Mouse (Mus musculus) embryo, embryonic 11 days (tissue): ENCODE results near the gene Rbm33.
A peak's percentile ranks its signal among the peaks of the same experiment; 100 is the strongest.

Source experiments
- DNase-seq: peaks from one replicate; pipeline ENCODE4 v3.0.0-alpha.2; 2015

The Rbm33 gene

DNA sequence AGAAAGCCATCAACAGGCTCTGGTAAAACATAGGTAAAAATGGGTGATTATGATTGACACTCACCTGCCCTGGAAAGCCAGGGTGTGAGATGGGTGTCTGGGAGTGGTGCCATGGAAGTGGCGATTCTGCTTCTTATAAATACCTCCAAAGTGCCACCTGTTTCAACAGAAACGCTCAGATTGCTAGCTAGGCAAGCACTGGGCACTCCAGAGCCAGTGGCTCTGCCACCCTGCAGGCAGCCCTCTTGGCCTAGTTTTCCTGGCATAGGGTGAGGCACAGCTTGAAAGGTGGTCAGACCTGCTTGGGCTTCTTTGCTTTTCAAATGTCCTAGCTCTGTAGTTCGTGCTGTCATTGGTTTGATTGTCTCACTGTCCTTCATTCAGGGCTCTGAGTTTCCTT is 97.2 kb downstream of the Rbm33 start:
- DNase-seq: no peak

DNA sequence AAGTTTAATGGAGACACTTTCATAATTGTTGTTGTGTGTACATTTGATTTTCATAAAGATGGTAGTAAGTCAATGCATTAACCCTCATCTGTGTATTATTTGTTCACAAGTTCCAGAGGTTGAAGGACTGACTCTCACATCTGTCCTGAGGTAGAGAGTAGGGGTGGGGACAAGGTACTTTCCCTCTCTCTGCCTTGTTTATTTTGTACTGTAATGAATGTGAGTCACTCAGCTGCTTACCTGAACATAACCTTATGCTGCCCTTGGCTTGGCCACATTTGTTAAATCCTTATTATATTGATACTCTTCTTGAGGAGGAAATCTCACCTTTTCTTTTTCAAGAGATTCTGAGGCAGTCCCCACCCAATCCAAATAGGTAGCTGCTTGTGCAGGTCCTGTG is 99.1 kb downstream of the Rbm33 start:
- DNase-seq: no peak

DNA sequence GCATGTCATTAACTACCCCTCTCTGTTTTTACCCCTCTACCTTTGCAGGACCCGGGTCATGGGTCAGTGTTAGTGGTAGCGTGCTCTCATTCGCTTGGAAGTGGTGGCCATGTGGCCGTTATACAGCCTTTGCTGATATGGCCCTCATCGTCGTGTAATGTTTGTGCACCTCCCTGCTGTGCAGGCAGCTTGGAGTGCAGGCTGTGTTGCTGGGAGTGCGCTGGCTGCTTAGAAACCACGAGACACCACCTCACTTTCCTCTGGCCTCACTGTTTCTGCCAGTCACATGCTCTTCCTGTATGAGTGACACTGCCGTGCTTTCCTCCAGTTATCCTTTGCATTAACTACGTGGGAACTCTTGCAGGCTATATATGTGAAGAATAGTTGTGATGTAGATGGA is 101.8 kb downstream of the Rbm33 start:
- no peak for DNase-seq

DNA sequence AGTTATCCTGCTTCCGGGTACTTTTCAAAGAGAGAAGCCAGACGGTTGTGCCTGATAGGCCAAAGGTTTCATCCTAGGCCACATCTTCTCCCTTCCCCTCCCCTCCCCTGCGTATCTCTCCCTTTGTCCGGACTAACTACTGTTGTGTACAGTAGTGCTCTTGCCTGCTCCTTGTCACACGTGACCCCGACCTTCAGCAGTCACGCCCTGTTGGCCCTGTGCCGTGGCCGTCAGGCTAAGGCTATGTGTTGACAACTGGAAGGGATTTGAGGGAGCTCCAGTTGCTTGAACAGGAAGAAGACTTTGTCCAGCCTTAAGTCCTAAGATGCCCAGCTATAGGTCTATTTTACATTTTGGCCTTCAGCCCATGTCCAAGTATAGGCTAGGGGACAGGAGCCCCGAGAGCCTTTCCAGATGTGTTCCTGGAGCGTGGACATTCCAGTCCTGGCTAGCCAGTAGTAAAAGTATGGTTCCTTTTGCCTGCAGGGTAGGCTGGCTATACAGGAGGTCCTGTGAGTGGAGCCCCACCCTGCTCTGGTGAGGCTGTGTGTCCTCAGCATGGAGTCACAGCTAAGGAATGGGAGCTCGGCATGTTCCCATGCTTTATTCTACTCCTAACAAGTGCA is 102.8 kb downstream of the Rbm33 start:
- no peak for DNase-seq

DNA sequence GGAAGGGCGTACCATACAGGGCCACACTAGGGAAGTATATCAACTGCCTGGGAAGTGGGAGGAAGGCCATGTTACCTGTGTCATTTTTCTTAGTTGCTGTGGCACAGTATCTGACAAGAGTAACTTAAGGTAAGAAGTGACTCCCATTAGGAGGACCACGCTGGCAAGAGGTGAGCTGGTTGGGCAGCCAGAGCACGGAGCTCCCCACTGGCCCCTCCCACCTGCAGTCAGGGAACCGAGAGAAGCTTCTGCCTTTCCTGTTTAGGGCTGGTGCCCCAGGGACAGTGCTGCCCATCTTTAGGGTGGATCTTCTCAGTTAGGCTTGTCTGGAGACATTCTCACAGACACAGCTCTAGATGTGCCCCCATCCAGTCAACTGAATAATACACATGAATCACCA is 106.9 kb downstream of the Rbm33 start:
- no peak for DNase-seq

DNA sequence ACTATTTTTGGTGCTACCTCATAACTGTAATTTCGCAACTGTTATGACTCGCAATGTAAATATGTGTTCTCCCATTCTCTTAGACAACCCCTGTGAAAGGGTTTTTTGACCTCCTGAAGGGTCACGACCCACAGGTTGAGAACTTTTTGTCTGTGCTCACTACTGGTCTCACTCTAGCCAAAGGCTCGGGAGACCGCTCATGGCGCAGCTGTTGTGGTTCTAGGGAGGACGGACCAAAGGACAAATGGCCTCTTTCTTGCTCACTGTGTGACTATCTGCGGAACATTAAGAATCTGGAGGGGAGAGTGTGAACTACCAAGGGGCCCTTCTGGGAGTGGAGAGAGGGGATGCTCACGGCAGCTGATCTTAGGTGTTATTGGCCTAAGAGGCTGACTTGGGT is 109.0 kb downstream of the Rbm33 start:
- no peak for DNase-seq

DNA sequence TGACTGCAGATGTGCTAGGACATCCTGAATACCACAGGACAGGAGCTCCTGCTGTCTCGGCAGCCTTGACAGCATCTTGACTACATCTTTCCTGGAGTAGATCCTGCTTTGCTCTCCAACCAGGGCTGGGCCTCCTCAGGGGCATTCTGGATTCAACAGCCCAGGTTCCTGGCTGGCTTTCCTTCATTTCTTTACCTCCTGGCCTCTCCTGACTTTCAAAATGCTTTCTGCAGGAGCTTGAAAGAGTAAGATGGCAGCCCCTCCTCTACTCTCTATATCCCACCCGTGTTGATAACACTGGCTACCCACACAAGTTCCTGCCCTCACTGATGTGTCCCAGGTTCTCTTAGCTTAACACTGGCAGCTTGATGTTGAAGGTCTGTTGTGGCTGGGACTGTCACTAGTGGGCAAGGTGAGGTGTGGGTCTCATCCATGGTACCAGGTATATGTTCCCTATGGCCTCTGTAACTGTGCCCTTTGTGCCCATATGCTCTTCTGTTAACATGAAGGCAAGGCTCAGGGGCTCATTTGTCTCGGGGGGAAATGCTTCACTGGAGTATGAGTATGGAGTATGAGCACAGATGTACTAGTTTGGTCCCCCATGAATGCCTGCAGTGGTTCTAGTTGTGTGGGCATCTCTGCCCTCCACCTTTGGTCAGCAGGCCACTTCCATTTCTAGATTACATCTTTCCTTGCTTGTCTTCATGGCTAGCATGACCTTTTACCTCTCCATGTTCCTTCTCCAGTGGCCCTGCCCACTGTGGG is 133.4 kb downstream of the Rbm33 start:
- DNase-seq: no peak

DNA sequence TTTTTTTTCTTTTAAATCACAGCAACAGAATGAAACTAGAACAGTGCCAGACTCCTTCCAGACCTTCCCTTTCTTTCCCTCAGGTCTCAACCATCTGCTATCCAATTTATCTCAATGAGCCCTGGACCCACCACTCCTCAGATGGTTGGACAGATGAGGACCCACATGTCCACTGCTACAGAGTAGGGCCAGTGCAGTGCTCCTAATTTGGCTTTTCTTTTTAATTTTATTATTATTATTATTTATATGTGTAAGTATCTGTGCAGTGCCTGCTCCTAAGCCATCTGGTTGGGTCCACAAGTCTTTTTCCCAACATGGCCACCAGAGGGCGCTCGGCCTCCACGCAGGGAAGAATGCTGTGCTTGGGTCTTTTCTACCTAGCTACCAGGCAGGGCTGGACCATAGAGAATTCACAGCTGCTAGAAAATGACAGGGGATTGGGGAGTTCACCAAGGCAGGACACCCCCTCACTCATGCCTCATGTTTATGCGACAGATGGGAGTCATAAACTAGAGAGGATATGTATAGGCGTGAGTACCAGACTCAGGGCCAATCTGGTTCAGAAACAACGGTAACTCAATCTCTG is 134.2 kb downstream of the Rbm33 start:
- peak; percentile 85 for DNase-seq

DNA sequence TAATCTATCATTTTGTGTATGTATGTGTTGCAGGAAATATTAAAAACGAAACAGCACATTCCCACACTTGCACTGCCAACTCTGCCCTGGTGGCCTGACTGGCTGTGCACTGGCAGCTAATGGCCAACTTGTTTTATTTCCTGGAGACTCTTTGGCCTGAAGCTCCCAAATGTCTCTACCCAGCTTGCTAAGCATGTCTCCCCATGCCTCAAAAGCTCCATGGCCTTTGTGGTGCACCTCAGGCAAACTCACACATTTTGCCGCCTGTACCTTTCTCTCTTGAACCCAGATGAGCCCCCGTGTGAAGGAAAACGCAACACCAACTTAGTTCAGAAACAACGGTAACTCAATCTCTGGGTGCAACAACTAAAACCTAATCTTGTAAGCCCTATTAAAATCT is 136.2 kb downstream of the Rbm33 start:
- DNase-seq: no peak

DNA sequence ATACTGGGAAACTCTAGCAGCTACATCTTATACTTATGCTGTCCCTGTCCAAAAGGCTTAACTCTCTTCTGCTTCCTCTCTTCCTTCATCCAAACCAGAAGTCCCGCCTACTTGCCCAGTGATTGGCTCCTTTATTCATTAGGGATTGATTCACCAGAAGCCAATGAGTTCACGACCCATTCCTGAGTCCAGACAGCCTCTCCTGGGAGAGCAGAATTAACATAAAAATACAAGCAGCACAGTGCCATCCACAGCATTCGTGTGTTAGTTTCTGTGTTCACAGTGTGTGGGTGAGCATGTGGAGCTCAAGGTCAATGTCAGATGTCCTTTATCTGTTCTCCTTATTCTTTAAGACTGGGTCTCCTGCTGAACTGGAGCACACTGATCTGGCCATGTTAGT is 136.6 kb downstream of the Rbm33 start:
- peak; percentile 25 for DNase-seq

DNA sequence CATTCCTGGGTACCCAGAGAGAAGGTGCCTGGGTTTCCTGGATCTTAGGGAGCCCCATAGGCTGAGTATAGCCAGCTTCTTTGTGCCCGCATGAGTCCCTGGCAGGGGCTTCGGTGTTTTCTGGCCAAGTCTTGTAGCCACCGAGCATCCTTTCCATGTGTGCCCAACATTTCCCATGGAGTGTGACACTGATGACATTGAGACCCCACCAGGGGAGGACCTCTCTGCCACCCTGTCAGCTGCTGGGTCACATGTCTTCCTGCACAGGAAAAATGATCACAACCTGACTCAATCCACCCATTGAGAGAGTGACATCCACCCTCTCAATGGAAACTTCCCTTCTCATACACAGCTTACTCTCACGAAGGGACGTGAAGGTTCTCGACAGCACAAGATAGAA is 137.6 kb downstream of the Rbm33 start:
- no peak for DNase-seq

DNA sequence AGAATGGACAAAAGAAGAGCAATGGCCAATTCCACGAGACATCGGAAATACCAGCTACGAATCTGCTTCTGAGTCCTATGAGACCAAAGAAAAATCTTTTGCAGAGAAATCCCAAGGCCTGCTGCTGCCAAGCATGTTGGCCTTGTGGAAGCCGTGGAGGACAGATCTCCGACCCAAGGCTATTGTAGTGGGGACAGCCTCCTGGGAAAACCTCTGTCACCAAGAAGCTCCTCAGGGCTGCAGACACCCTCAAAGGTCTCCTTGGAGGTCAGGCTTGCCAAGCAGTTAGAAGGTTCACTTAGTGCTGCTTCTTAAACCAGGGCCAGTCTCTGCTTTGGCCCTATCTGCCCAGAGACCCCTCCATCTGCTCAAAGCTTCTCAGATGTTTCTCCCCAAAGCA is 138.8 kb downstream of the Rbm33 start:
- DNase-seq: no peak

DNA sequence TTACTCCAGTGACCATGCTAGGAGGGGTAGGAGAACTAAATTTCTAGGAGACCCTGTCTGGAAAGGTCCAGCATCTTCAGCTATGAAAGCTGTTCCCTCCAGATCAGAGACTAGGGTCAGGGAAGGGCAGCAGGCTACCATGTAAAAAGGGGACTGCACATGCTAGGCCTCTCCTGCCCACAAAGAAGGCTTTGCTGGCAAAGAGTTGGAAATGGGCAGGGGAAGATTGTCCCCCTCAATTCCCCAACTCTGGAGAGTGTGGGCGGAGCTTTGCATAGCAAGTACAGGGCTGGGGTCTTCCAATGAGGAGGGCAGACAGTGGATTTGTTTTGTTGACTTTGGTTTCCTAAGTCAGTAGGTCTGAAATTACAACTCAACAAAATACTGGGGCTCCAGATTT is 139.4 kb downstream of the Rbm33 start:
- DNase-seq: peak; percentile 7

DNA sequence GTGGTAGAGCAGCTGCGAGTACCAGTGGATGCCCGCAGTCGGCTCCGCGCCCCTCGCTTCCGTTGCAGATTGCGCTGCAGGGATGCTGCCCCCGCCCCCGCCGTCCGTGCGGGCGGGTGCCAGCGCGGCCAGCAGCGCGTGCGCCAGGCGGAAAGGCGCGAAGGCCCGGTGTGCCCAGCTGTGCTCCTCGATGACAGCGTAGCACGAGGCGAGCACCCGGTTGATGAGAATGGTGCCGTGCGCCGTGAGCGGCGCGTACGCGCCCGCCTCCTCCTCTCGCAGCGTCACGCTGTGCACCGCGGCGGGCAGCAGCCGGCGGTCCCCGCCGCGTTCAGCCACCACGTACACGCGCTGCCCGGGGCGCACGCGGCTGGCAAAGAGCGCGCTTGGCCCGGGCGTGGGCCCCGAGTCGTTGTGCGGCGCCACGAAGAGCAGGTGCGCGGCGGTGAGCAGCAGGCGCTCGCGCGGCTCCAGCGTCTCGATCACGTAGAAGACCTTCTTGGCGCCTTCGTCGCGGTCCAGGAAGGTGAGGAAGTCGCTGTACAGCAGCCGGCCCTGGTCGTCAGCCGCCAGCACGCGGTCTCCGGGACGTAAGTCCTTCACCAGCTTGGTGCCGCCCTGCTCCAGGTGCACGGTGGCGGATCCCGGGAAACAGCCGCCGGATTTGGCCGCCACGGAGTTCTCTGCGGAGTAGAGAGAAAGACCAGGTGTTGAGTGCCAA is 141.2 kb downstream of the Rbm33 start:
- DNase-seq: peak; percentile 39

DNA sequence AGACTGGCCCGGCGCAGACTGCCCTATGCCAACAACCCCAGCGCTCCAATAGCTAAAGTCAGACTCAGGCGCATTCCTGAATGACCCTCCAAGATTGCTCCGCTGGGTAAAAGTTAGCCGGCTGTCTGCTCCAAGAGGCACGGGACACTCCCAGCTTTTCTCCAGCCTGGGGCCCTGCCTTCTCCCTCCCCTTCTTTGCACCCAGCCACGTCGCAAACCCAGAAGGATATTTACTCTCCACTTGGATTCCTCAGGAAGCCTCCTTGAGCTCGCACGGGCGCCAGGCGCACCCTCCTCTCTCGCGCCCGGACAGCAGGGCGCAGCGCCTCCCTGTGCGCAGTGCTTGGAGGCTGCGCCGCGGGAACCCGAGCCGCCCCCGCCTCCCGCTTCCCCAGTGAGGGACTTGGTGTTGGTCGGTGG is 141.9 kb downstream of the Rbm33 start:
- peak; percentile 53 for DNase-seq

DNA sequence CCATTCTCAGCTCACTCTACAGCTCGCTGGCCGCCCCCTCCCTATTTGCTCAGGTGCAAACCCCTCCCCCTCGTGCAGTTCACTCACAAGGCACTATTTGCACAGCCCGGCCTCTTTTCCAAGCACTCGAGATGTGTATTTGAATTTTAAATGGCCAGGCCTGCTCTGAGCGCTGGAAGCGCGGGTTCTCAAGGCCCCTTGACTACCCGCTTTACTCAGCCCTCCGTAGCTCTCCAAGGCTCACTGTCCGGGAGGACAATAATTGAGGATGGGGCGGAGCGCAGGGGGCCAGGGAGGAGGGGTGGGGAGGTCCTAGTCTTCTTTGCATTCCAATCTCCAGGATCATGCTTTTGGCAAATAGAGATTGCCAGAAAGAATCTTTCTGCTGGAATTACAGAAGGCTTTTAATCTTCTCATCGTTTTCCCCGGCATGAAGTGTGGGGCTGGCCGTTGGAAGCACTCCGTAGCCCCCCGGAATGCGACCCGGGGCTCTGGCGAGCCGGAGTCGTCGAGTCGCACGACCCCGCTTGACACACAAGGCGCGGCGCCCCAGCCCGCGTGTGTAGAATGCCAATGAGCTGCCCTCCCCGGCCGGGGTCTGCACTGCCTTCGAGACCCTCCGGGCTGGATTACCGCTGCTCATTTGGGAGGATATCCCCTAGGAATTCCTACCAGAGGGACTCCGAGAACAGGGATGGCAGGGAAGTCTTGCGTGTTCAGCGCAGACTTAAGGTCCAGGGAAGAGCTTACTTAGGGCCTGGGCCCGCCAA is 142.7 kb downstream of the Rbm33 start:
- peak; percentile 67 for DNase-seq

DNA sequence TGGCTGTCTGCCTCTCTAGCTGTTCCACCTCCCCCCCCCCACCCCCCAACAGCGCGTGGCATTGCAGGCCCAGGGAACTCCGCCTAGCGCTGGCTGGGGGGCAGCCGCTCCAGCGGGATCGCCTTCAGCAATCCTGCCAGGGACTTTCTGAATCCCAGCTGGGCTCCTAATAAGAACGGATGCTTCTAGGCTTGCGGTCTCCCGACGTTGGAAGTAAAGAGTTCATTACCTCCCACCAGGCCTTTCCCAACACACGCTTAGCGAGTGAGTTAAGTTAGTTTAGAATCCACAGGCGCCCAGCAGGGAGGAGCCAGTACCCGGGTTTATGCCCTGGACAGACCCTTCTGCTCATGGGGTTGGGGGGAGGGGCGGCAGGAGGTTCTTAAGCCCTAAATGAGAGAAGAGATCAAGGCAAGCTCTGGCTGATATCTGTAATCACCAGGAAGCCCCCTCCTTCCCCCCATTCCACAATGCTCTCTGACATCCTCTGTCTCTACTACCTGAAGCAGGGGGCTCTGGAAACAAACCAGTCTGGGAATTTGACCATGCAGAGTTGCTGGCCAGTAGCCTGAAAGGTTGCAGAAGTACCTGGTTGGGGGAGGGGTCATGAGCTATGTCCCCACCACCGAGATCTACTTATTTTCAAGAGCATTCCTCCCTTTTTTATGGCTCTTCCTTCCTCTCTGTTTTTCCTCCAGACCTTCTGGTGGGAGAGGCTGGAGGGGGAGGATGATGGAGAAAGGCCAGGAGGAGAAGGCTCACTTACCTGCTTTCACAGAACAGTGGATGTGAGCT is 143.8 kb downstream of the Rbm33 start:
- peak; percentile 45 for DNase-seq

DNA sequence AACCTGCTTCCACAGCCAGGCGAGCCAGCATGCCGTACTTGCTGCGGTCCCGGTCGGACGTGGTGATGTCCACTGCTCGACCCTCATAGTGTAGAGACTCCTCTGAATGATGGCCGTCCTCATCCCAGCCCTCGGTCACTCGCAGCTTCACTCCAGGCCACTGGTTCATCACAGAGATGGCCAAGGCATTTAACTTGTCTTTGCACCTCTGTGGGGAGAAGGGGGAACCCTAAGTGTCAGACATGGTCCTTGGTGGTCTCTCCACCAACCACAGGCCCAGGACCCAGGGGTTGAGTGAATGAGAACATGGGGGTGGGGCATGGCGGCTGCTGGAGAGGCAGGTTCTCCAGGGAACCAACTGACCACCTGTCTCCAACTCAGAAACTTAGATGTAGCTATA is 144.5 kb downstream of the Rbm33 start:
- no peak for DNase-seq

DNA sequence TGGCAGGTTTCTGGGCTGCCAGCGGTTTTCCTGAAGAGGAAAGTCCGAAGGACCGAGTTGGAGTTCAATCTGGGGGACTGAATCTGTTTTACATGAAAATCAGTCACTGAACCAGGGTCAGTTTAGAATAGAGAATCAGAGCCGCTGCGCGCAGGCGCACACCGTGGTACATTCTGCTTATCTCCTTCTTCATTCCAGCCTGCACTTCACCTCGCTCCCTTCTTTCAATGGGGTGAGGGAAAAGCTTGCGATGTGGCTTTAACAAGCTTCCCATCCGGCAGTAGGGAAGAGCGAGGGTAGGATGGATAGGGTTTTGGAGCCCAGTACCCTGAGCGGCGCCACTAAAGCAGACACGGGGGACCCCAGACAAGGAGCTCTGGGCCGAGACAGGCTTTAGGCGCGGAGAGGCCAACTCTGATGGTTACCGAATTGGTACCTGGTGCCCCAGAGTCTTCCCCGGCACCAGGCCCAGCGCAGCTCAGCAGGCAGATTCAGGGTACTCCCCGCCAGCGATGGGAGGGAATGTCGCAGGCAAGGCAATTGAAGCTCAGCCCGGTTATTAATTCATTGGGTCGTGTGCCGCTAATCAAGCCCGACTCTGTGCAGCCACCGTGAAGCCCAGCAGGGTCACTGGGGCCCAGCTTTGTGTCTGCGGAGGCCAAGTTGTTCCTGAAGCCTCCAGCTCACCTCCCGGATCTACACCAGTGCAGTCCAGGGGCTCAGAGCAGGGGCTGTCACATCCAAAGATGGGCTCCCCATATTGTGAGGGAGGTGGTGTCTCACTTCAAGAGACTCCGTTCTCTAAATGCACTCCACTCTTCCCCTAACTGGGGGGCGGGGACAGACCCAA is 146.0 kb downstream of the Rbm33 start:
- DNase-seq: peak; percentile 50

DNA sequence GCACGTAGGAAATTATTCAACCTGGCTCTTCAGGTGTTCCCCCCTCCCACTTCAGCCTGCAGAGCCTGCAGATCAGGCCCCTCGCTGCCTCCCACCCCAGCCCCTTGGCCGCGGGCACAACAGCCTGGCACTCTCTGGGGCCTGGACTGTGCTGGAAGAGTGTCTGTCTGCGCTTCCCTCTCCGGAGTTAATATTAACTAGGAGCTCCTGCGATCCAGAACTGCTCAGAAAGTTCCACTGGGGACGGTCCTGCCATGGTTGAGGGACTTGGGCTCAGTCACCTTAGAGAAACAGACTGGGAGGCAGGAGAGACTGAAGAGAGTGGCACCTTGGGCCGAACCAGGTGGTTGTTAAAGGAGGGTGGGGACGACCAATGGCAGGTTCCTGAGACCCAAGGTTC is 146.7 kb downstream of the Rbm33 start:
- DNase-seq: no peak
